Mouse (Mus musculus): ENCODE measurements around the gene Litaf.

GRCm38 (mm10) chr16:11069271-11069670 is 3.3 kb upstream of the Litaf start:
- TF ChIP-seq CTCF (IDR thresholded peaks at IDR 0.05; ENCODE audit: borderline replicate concordance, control insufficient read depth, extremely low read depth, insufficient read depth, low read length, poor library complexity) (no peak), POLR2A (IDR thresholded peaks at IDR 0.05; ENCODE audit: control insufficient read depth, extremely low read depth, insufficient read depth, low read length, poor library complexity) (no peak)

Data from thymus, adult 2 months (tissue).